Mouse (Mus musculus) gastrocnemius, postnatal 25 days (tissue): Measurements from ENCODE around the gene Chrna1. TPM values are rescaled to one million over a fixed set of nuclear protein-coding genes. Genes with fewer than 3 reads are reported as not detected.

Experiments
- DNase-seq: peaks from one replicate; pipeline ENCODE4 v3.0.0; 2022
- long read RNA-seq, 2 experiments: library from polyadenylated mRNA; stranded (forward); transcript quantifications; one replicate each; pipeline ENCODE4 v2.0.0; 2021
- total RNA-seq, 2 experiments: library from RNA; stranded (reverse); gene quantifications; 1 replicate in 1 of 2; 2 replicates in 1 of 2; pipeline ENCODE4 v1.2.3; 2021

Gene Chrna1
- total RNA-seq = 1 to 10 TPM; 7.6 to 9.0 TPM
- long read RNA-seq, experiment 1, full-length matches to known transcripts = 27 of 36 reads
- long read RNA-seq, experiment 1, partial matches to known transcripts = 7 of 36 reads
- long read RNA-seq, experiment 1, other reads (novel, unspliced or antisense) = 2 of 36 reads
- long read RNA-seq, experiment 2, full-length matches to known transcripts = 31 of 33 reads
- long read RNA-seq, experiment 2, partial matches to known transcripts = 0 of 33 reads
- long read RNA-seq, experiment 2, other reads (novel, unspliced or antisense) = 2 of 33 reads

GRCm38 (mm10) chr2:73580166-73580565 lies at the start of gene Chrna1:
Gene Chrna1 (minus strand): TSS chr2:73580338.
- peak; percentile 26 for DNase-seq

GRCm38 (mm10) chr2:73618486-73619052 lies 38.4 kb upstream of the Chrna1 start:
- no peak for DNase-seq

- DNase-seq = no peak
Observed at GRCm38 (mm10) chr2:73616434-73617057, 36.4 kb upstream of the Chrna1 start.

GRCm38 (mm10) chr2:73615456-73615855 lies 35.3 kb upstream of the Chrna1 start:
- DNase-seq = peak; percentile 16

GRCm38 (mm10) chr2:73614303-73614702 lies 34.2 kb upstream of the Chrna1 start:
- no peak for DNase-seq

GRCm38 (mm10) chr2:73612941-73613340 lies 32.8 kb upstream of the Chrna1 start:
- no peak for DNase-seq

- no peak for DNase-seq
Observed at GRCm38 (mm10) chr2:73612367-73612914, 32.3 kb upstream of the Chrna1 start.

- no peak for DNase-seq
Observed at GRCm38 (mm10) chr2:73611798-73612197, 31.7 kb upstream of the Chrna1 start.

GRCm38 (mm10) chr2:73609724-73610210 lies 29.6 kb upstream of the Chrna1 start:
- no peak for DNase-seq

- DNase-seq = no peak
Observed at GRCm38 (mm10) chr2:73609067-73609723, 29.1 kb upstream of the Chrna1 start.

- no peak for DNase-seq
Observed at GRCm38 (mm10) chr2:73608391-73608790, 28.3 kb upstream of the Chrna1 start.

GRCm38 (mm10) chr2:73607609-73608008 lies 27.5 kb upstream of the Chrna1 start:
- DNase-seq = no peak

GRCm38 (mm10) chr2:73607146-73607545 lies 27.0 kb upstream of the Chrna1 start:
- no peak for DNase-seq

- DNase-seq = no peak
Observed at GRCm38 (mm10) chr2:73606616-73607015, 26.5 kb upstream of the Chrna1 start.

GRCm38 (mm10) chr2:73605077-73605476 lies 24.9 kb upstream of the Chrna1 start:
- no peak for DNase-seq

- DNase-seq = no peak
Observed at GRCm38 (mm10) chr2:73604579-73604978, 24.4 kb upstream of the Chrna1 start.

GRCm38 (mm10) chr2:73600650-73601049 lies 20.5 kb upstream of the Chrna1 start:
- no peak for DNase-seq

GRCm38 (mm10) chr2:73597772-73598171 lies 17.6 kb upstream of the Chrna1 start:
- DNase-seq = no peak

GRCm38 (mm10) chr2:73596786-73597185 lies 16.6 kb upstream of the Chrna1 start:
- DNase-seq = no peak

- no peak for DNase-seq
Observed at GRCm38 (mm10) chr2:73596326-73596725, 16.2 kb upstream of the Chrna1 start.

GRCm38 (mm10) chr2:73593101-73593439 lies 12.9 kb upstream of the Chrna1 start:
- DNase-seq = no peak

GRCm38 (mm10) chr2:73592231-73593100 lies 12.3 kb upstream of the Chrna1 start:
- DNase-seq = peak; percentile 61
